ENCODE assay signal across 27 mouse cellular contexts in genomic region chr3:141013521-141014261, GRCm38 (mm10).
DNase-seq lines count a peak whose midpoint lies in the region; ATAC-seq and TF ChIP-seq lines count a peak whose summit lies in the region.
"Had no signal": no experiment of that assay in that cellular context is flagged by ENCODE, and none has a peak within 500 bp of the region (broad histone marks: within the 10 kb centered on the region; RNA-seq: fewer than 3 reads in every experiment).

No protein-coding gene starts in this region.

- H3K4me1 ChIP-seq in kidney, postnatal 0 days (replicated peaks; ENCODE audit: insufficient read depth, low read length) = no peaks in the 10 kb centered on the region
- H3K4me1 ChIP-seq: embryonic facial prominence, embryonic 13.5 days; forebrain, embryonic 15.5 days; heart, embryonic 13.5 days; limb, embryonic 13.5 days; liver, embryonic 13.5 days; midbrain, embryonic 10.5 days had no signal

- peak; percentile 5 for DNase-seq in embryo, embryonic 10 days (ENCODE audit: low spot score)
- no peak for DNase-seq in embryo, embryonic 10.5 days (ENCODE audit: low spot score)
- DNase-seq in kidney, postnatal 0 days (ENCODE audit: low spot score) = peak; percentile 54
- DNase-seq in kidney, postnatal 14 days = no peak
- DNase-seq in Muller cell, postnatal 12 days (ENCODE audit: inconsistent ontology term) = peak; percentile 52
- no peak for DNase-seq in adrenal gland, postnatal 10 days
- no peak for DNase-seq in thymus, postnatal 4 days
- DNase-seq: adrenal gland, postnatal 14 days; cerebellum, postnatal 10 days; embryo, embryonic 11 days; gastrocnemius, postnatal 14 days; heart, adult 18-20 months; heart, postnatal 14 days; kidney, postnatal 10 days; liver, embryonic 13.5 days; lung, adult 2 months; right cerebral cortex, postnatal 25 days; spleen, adult 18-20 months had no signal

- H3K9me3 ChIP-seq in kidney, postnatal 0 days (replicated peaks; ENCODE audit: low read length) = no peaks in the 10 kb centered on the region
- H3K9me3 ChIP-seq: embryonic facial prominence, embryonic 13.5 days; forebrain, embryonic 15.5 days; heart, embryonic 13.5 days; limb, embryonic 13.5 days; liver, embryonic 13.5 days; midbrain, embryonic 10.5 days had no signal

- no peak overlapping the region for H3K4me2 ChIP-seq in kidney, postnatal 0 days (ENCODE audit: low read length)
- H3K4me2 ChIP-seq: embryonic facial prominence, embryonic 13.5 days; forebrain, embryonic 15.5 days; heart, embryonic 13.5 days; limb, embryonic 13.5 days; liver, embryonic 13.5 days had no signal

- H3K9ac ChIP-seq in kidney, postnatal 0 days (ENCODE audit: low read depth, low read length) = no peak overlapping the region
- H3K9ac ChIP-seq: embryonic facial prominence, embryonic 13.5 days; forebrain, embryonic 15.5 days; heart, embryonic 13.5 days; limb, embryonic 13.5 days; liver, embryonic 13.5 days had no signal

- no peak overlapping the region for H3K27ac ChIP-seq in kidney, postnatal 0 days
- H3K27ac ChIP-seq: embryonic facial prominence, embryonic 13.5 days; forebrain, embryonic 15.5 days; heart, embryonic 13.5 days; hindbrain, postnatal 0 days; limb, embryonic 13.5 days; liver, embryonic 13.5 days; midbrain, embryonic 10.5 days had no signal

- no peak for TF ChIP-seq CTCF in kidney, postnatal 0 days (IDR thresholded peaks at IDR 0.05; ENCODE audit: low read depth)

- H3K4me3 ChIP-seq in kidney, postnatal 0 days (replicated peaks; ENCODE audit: low read depth, low read length) = no peak overlapping the region
- H3K4me3 ChIP-seq: embryonic facial prominence, embryonic 13.5 days; erythroblast, embryonic 14.5 days; forebrain, embryonic 15.5 days; heart, embryonic 13.5 days; limb, embryonic 13.5 days; liver, embryonic 13.5 days; midbrain, embryonic 10.5 days had no signal

- H3K27me3 ChIP-seq in kidney, postnatal 0 days (ENCODE audit: insufficient read depth, low read length) = no peaks in the 10 kb centered on the region
- H3K27me3 ChIP-seq: embryonic facial prominence, embryonic 13.5 days; forebrain, embryonic 15.5 days; heart, embryonic 13.5 days; limb, embryonic 13.5 days; liver, embryonic 13.5 days had no signal

- H3K36me3 ChIP-seq in kidney, postnatal 0 days (ENCODE audit: insufficient read depth, low read length) = no peaks in the 10 kb centered on the region
- H3K36me3 ChIP-seq: embryonic facial prominence, embryonic 13.5 days; forebrain, embryonic 15.5 days; heart, embryonic 13.5 days; limb, embryonic 13.5 days; liver, embryonic 13.5 days; midbrain, embryonic 10.5 days had no signal

- WGBS in kidney, postnatal 0 days = 28% methylated on average over 8 of the region's 8 CpGs

- ATAC-seq in kidney, postnatal 0 days (replicated peaks; ENCODE audit: low FRiP score, low read depth) = peak; percentile 21
- peak; percentile 74 for ATAC-seq in megakaryocyte-erythroid progenitor cell, adult 5-6 weeks (replicated peaks; ENCODE audit: low FRiP score, low TSS enrichment, poor library complexity, severe bottlenecking)
- ATAC-seq: forebrain, embryonic 15.5 days; hindbrain, postnatal 0 days; intestine, embryonic 16.5 days had no signal

Comparison
In these comparisons a context has a peak if more than half of its experiments do, and no peak if none do; other contexts are left out.
1. DNase-seq: peak in embryo, embryonic 10 days (single experiment), kidney, postnatal 0 days (single experiment) and Muller cell, postnatal 12 days (single experiment); none in embryo, embryonic 10.5 days (single experiment), kidney, postnatal 14 days (single experiment), adrenal gland, postnatal 10 days (single experiment) and thymus, postnatal 4 days (single experiment).